Mouse (Mus musculus): ENCODE data around the gene Dhx16.
A peak's percentile ranks its signal among the peaks of the same experiment; 100 is the strongest.

Gene Dhx16

GRCm38 (mm10) chr17:35860831-35861197 is 18.8 kb upstream of the Dhx16 start:
- DNase-seq (ENCODE audit: low spot score): no peak

- DNase-seq (ENCODE audit: low spot score): peak; percentile 85
These were observed 18.3 kb upstream of the Dhx16 start, which contains the start of gene Nrm for GRCm38 (mm10) chr17:35861198-35861857. Gene Nrm, plus strand, starts transcription at chr17:35861318.

- DNase-seq (ENCODE audit: low spot score): no peak
These were observed 14.7 kb upstream of the Dhx16 start for GRCm38 (mm10) chr17:35864832-35865353.

- no peak for DNase-seq (ENCODE audit: low spot score)
These were observed 13.9 kb upstream of the Dhx16 start, which contains the start of gene Ppp1r18 for GRCm38 (mm10) chr17:35865481-35866280. Gene Ppp1r18, plus strand, starts transcription at chr17:35865593.

- DNase-seq (ENCODE audit: low spot score): no peak
These were observed 13.3 kb upstream of the Dhx16 start for GRCm38 (mm10) chr17:35866281-35866831.

GRCm38 (mm10) chr17:35866911-35867890 is 12.4 kb upstream of the Dhx16 start:
- DNase-seq (ENCODE audit: low spot score): no peak

GRCm38 (mm10) chr17:35868165-35868820 is 11.3 kb upstream of the Dhx16 start:
- no peak for DNase-seq (ENCODE audit: low spot score)

GRCm38 (mm10) chr17:35868961-35869345 is 10.7 kb upstream of the Dhx16 start:
- DNase-seq (ENCODE audit: low spot score): no peak

- no peak for DNase-seq (ENCODE audit: low spot score)
These were observed 10.1 kb upstream of the Dhx16 start for GRCm38 (mm10) chr17:35869346-35870067.

- no peak for DNase-seq (ENCODE audit: low spot score)
These were observed 9.3 kb upstream of the Dhx16 start for GRCm38 (mm10) chr17:35870151-35870883.

GRCm38 (mm10) chr17:35870884-35871696 is 8.5 kb upstream of the Dhx16 start:
- DNase-seq (ENCODE audit: low spot score): no peak

- peak; percentile 84 for DNase-seq (ENCODE audit: low spot score)
These were observed 5.7 kb upstream of the Dhx16 start for GRCm38 (mm10) chr17:35873774-35874519.

- no peak for DNase-seq (ENCODE audit: low spot score)
These were observed 4.9 kb upstream of the Dhx16 start for GRCm38 (mm10) chr17:35874721-35875120.

- no peak for DNase-seq (ENCODE audit: low spot score)
These were observed 3.3 kb downstream of the Dhx16 start for GRCm38 (mm10) chr17:35882924-35883323.

GRCm38 (mm10) chr17:35883777-35884176 is 4.2 kb downstream of the Dhx16 start:
- DNase-seq (ENCODE audit: low spot score): no peak

- DNase-seq (ENCODE audit: low spot score): no peak
These were observed 8.1 kb downstream of the Dhx16 start for GRCm38 (mm10) chr17:35887725-35888124.

GRCm38 (mm10) chr17:35896781-35897643 is 17.4 kb downstream of the Dhx16 start, which contains the start of gene 2310061I04Rik:
Gene 2310061I04Rik, minus strand, starts transcription at chr17:35897431.
- DNase-seq (ENCODE audit: low spot score): peak; percentile 92

Data from layer of hippocampus, adult 11-12 months (tissue).